Mouse (Mus musculus): ENCODE results near the gene Zic4.
A peak's percentile ranks its signal among the peaks of the same experiment; 100 is the strongest.

Gene Zic4

GRCm38 (mm10) chr9:91361856-91362601, at the start of gene Zic4:
Gene Zic4 (plus strand): TSS chr9:91362413.
- peak in 1 of 2 experiments; percentile 39 for DNase-seq

- no peak for DNase-seq
Observed at GRCm38 (mm10) chr9:91347591-91347990, 14.6 kb upstream of the Zic4 start.

- no peak for DNase-seq
Observed at GRCm38 (mm10) chr9:91348746-91349145, 13.5 kb upstream of the Zic4 start.

GRCm38 (mm10) chr9:91350211-91350791, 11.9 kb upstream of the Zic4 start:
- DNase-seq, result no peak

- no peak for DNase-seq
Observed at GRCm38 (mm10) chr9:91350861-91351291, 11.3 kb upstream of the Zic4 start.

- no peak for DNase-seq
Observed at GRCm38 (mm10) chr9:91351361-91351760, 10.9 kb upstream of the Zic4 start.

GRCm38 (mm10) chr9:91351961-91352411, 10.2 kb upstream of the Zic4 start:
- DNase-seq, result no peak

- no peak for DNase-seq
Observed at GRCm38 (mm10) chr9:91352786-91353185, 9.4 kb upstream of the Zic4 start.

- no peak for DNase-seq
Observed at GRCm38 (mm10) chr9:91353551-91354433, 8.4 kb upstream of the Zic4 start.

GRCm38 (mm10) chr9:91354434-91355269, 7.6 kb upstream of the Zic4 start:
- DNase-seq, result no peak

GRCm38 (mm10) chr9:91355270-91355589, 7.0 kb upstream of the Zic4 start:
- DNase-seq, result no peak

GRCm38 (mm10) chr9:91355629-91356352, 6.4 kb upstream of the Zic4 start:
- no peak for DNase-seq

- no peak for DNase-seq
Observed at GRCm38 (mm10) chr9:91356353-91356740, 5.9 kb upstream of the Zic4 start.

GRCm38 (mm10) chr9:91357321-91357720, 4.9 kb upstream of the Zic4 start:
- no peak for DNase-seq

- DNase-seq, result no peak
Observed at GRCm38 (mm10) chr9:91358851-91359687, 3.1 kb upstream of the Zic4 start.

GRCm38 (mm10) chr9:91360151-91361032, 1.8 kb upstream of the Zic4 start:
- DNase-seq, result no peak

GRCm38 (mm10) chr9:91361033-91361855, 969 bp upstream of the Zic4 start:
- DNase-seq, result no peak

- DNase-seq, result no peak
Observed at GRCm38 (mm10) chr9:91363011-91363730, 958 bp downstream of the Zic4 start.
